Mouse (Mus musculus) heart, embryonic 11.5 days (tissue): Measurements from ENCODE around the gene Krtap27-1. TPM values are rescaled to one million over a fixed set of nuclear protein-coding genes. Genes with fewer than 3 reads are reported as not detected.

Experiments used
- ATAC-seq: fragments of 200-750 bp; cut with Nextera tagmentation; replicated peaks from 2 replicates; pipeline ENCODE4 v1.8.0; 2017; ENCODE audit warnings: moderate library complexity; ENCODE audit not compliant: insufficient number of reproducible peaks, low FRiP score, low TSS enrichment
- H3K27ac ChIP-seq: fragments of 300-500 bp; sonication (generic); 2 replicates; pipeline ENCODE4 v1.5.1; 2014; ENCODE audit warnings: mild to moderate bottlenecking, low read depth, low read length
- H3K27me3 ChIP-seq: fragments of 300-500 bp; sonication (generic); 2 replicates; pipeline ENCODE4 v1.6.1; 2014; ENCODE audit warnings: mild to moderate bottlenecking, low read length, mixed read lengths; ENCODE audit not compliant: control insufficient read depth, insufficient read depth
- H3K36me3 ChIP-seq: fragments of 300-500 bp; sonication (generic); 2 replicates; pipeline ENCODE4 v1.6.1; 2014; ENCODE audit warnings: mild to moderate bottlenecking, low read length, moderate library complexity, mixed read lengths; ENCODE audit not compliant: control insufficient read depth, insufficient read depth
- H3K4me1 ChIP-seq: fragments of 300-500 bp; sonication (generic); 2 replicates; pipeline ENCODE4 v1.6.1; 2014; ENCODE audit warnings: low read length; ENCODE audit not compliant: control insufficient read depth, insufficient read depth
- H3K4me2 ChIP-seq: fragments of 300-500 bp; sonication (generic); 2 replicates; pipeline ENCODE4 v1.6.1; 2014; ENCODE audit warnings: mild to moderate bottlenecking, moderate library complexity
- H3K4me3 ChIP-seq: fragments of 300-500 bp; sonication (generic); 2 replicates; pipeline ENCODE4 v1.5.1; 2014; ENCODE audit warnings: low read depth, low read length
- H3K9ac ChIP-seq: fragments of 300-500 bp; sonication (generic); 2 replicates; pipeline ENCODE4 v1.6.1; 2014; ENCODE audit warnings: mild to moderate bottlenecking, low read depth, low read length, moderate library complexity
- H3K9me3 ChIP-seq: fragments of 300-500 bp; sonication (generic); replicated peaks from 2 replicates; pipeline ENCODE4 v1.6.1; 2016; ENCODE audit warnings: low read length; ENCODE audit not compliant: control insufficient read depth
- whole genome bisulfite sequencing: fragments of 180-500 bp; shearing (Covaris S2); extraction: QIAGEN DNeasy Blood & Tissue Kit; methylation state at CpG from one replicate; pipeline ENCODE4 v1.1.7; 2014; ENCODE audit not compliant: insufficient replicate concordance; 5-methylcytosine and 5-hydroxymethylcytosine counted together
- polyA plus RNA-seq: library from polyadenylated mRNA; unstranded; fragments of >200 nt; fragmentation: Nextera tagmentation; extraction: Ambion mirVana; gene quantifications from 2 replicates; pipeline ENCODE4 v1.2.1, GENCODE M21; 2014

Gene Krtap27-1
- polyA plus RNA-seq = not detected in 2 replicates

DNA sequence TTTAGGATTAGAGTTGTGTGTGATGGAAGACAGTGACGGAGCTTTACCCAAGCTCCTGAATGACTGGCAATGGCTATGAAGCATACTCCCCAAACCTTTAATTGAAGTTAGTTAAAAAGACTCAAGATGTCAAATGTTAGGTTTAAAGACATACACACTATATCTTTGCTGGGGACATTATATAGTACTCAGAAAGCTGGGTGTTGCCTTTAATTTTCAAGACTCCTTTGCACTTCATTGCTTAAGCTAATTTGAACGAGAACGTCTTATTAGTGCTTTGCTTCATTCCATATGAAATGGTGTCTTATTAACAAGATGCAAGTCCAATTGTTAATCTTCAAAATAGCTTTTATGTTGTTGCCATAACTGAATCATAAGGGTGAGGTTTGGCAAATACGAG is at the start of gene Krtap27-1:
Gene Krtap27-1 (minus strand): TSS at position 101 of the 400 bp plus-strand sequence.
- H3K36me3 ChIP-seq = no peaks in the 10 kb centered on the region
- ATAC-seq = no peak
- no peaks in the 10 kb centered on the region for H3K27me3 ChIP-seq
- no peak within 1 kb of the TSS for H3K4me3 ChIP-seq
- no peak within 1 kb of the TSS for H3K4me2 ChIP-seq
- H3K9me3 ChIP-seq = no peaks in the 10 kb centered on the region
- H3K9ac ChIP-seq = no peak within 1 kb of the TSS
- 83% methylated on average over 4 of the region's 4 CpGs for WGBS
- no peak within 1 kb of the TSS for H3K27ac ChIP-seq
- no peaks in the 10 kb centered on the region for H3K4me1 ChIP-seq

DNA sequence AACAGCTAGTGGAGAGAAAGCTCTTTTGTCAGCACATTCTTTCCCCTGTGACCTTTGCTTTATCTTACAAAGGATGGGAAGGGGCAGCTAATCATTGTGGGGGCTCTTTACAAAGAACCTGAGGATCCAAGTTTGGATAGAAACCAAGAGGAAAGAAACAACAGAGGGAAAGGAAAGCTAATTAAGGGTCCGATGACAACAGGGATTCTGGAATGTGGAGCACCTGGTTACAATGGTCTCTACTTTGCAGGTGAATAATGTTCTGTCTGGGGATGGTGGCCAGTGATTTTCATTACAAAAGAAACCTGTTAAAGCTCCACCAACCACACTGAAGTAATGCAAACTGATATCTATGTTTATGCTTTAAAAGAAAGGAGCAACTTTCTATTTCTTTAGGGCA is 48.6 kb upstream of the Krtap27-1 start:
- H3K9ac ChIP-seq = no peak overlapping the region
- 36% methylated on average over 1 of the region's 1 CpGs for WGBS
- H3K9me3 ChIP-seq = no peaks in the 10 kb centered on the region

DNA sequence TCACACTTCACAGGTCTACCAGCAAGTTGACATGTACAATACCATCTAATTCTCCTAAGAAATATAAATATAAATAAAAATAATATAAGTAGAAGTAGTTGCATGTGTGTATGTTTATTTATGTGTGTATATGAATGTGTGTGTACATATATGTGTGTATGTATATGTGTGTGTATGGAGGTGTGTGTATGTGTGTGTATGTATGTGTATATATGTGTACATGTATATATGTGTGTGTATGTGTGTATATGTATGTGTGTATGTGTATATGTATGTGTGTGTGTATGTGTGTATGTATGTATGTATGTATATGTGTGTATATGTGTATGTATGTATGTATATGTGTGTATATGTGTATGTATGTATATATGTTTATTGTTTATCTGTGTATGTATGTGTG is 45.1 kb upstream of the Krtap27-1 start:
- no peak overlapping the region for H3K9ac ChIP-seq
- no peak for ATAC-seq
- no peaks in the 10 kb centered on the region for H3K9me3 ChIP-seq
- no peaks in the 10 kb centered on the region for H3K4me1 ChIP-seq
- H3K4me2 ChIP-seq = no peak overlapping the region
- H3K36me3 ChIP-seq = no peaks in the 10 kb centered on the region
- no peak overlapping the region for H3K27ac ChIP-seq
- no peaks in the 10 kb centered on the region for H3K27me3 ChIP-seq
- H3K4me3 ChIP-seq = no peak overlapping the region

More for the DNA sequence above, 48.6 kb upstream of the Krtap27-1 start:
- Histone ChIP-seq H3K4me2 (no peak overlapping the region), H3K4me3 (no peak overlapping the region), H3K27ac (no peak overlapping the region), H3K36me3 (no peaks in the 10 kb centered on the region), H3K27me3 (no peaks in the 10 kb centered on the region), H3K4me1 (no peaks in the 10 kb centered on the region)
- no peak for ATAC-seq

DNA sequence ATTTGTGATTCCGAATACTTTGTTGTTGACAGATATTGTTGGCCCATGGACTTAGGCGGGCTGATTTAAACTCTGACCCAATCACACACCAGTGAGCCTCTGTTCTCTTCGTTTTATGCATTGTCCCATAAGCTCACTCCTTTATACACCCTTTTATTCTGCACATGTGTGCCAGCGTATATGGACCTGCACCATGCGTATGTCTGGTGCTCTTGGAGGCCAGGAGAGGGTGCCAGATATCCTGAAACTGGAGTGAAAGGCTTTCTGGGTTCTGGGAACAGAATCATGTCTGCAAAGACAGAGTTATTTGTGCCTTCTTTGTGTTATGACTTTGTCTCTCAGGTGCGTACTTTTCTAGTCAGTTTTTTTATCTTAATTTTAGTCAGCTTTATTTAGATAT is 39.8 kb upstream of the Krtap27-1 start:
- H3K4me2 ChIP-seq = no peak overlapping the region
- no peaks in the 10 kb centered on the region for H3K9me3 ChIP-seq
- no peaks in the 10 kb centered on the region for H3K36me3 ChIP-seq
- H3K27ac ChIP-seq = no peak overlapping the region
- no peak for ATAC-seq
- no peaks in the 10 kb centered on the region for H3K4me1 ChIP-seq
- H3K4me3 ChIP-seq = no peak overlapping the region
- 72% methylated on average over 6 of the region's 6 CpGs for WGBS
- H3K9ac ChIP-seq = no peak overlapping the region
- no peaks in the 10 kb centered on the region for H3K27me3 ChIP-seq

DNA sequence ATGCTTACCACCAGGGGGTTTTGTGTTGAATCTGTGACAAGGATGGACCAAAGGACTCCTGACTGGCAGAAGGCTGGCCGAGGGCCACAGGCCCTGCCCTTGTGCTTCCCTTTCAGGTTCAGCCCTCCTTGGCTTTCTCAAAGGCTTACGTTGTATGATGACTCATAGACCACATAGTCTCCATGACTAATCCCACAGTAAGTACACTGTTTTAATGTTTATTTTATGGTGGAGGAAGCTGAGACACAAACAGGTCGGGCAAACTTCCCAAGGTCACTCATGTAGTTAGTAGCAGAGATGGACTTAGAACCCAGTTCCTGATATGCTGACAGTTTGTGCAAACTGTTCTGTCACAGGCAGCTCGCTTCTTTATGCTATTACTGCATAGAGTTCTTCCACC is 39.3 kb upstream of the Krtap27-1 start:
- Histone ChIP-seq H3K4me2 (no peak overlapping the region), H3K27ac (no peak overlapping the region), H3K4me3 (no peak overlapping the region), H3K36me3 (no peaks in the 10 kb centered on the region), H3K9me3 (no peaks in the 10 kb centered on the region), H3K9ac (no peak overlapping the region), H3K27me3 (no peaks in the 10 kb centered on the region), H3K4me1 (no peaks in the 10 kb centered on the region)
- 73% methylated on average over 4 of the region's 4 CpGs for WGBS
- no peak for ATAC-seq

DNA sequence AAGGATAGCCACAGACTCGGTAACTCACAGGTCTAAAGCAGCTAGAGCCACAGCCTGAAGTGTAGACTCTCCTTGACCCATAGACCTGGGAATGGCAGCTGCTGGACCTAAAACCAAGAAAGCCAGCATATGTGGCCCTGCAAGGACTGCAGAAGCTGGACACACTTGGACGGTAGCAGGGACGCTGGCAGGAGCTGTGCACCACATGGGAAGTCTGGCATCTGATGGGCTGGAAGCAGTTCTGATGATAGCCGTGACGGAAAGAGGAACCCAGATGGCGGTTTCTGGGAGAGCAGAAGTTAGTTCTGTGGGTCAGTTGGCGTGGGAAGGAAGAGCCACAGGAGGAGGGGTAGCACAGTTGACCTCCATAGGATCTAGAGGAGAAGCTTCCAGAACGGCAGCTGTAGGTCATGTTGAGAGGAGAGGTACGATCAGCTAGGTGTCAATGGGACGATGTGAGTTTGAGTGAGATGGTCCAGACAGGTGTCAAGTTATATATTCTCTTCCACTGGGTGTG is 36.1 kb upstream of the Krtap27-1 start, which contains the start of gene 2310061N02Rik:
Gene 2310061N02Rik (minus strand): TSS at position 467 of the 517 bp plus-strand sequence.
- no peaks in the 10 kb centered on the region for H3K27me3 ChIP-seq
- ATAC-seq = no peak
- H3K9ac ChIP-seq = no peak within 1 kb of the TSS
- no peak within 1 kb of the TSS for H3K4me3 ChIP-seq
- no peaks in the 10 kb centered on the region for H3K36me3 ChIP-seq
- no peak within 1 kb of the TSS for H3K4me2 ChIP-seq
- WGBS = 83% methylated on average over 10 of the region's 10 CpGs
- H3K9me3 ChIP-seq = no peaks in the 10 kb centered on the region
- H3K4me1 ChIP-seq = no peaks in the 10 kb centered on the region
- no peak within 1 kb of the TSS for H3K27ac ChIP-seq

DNA sequence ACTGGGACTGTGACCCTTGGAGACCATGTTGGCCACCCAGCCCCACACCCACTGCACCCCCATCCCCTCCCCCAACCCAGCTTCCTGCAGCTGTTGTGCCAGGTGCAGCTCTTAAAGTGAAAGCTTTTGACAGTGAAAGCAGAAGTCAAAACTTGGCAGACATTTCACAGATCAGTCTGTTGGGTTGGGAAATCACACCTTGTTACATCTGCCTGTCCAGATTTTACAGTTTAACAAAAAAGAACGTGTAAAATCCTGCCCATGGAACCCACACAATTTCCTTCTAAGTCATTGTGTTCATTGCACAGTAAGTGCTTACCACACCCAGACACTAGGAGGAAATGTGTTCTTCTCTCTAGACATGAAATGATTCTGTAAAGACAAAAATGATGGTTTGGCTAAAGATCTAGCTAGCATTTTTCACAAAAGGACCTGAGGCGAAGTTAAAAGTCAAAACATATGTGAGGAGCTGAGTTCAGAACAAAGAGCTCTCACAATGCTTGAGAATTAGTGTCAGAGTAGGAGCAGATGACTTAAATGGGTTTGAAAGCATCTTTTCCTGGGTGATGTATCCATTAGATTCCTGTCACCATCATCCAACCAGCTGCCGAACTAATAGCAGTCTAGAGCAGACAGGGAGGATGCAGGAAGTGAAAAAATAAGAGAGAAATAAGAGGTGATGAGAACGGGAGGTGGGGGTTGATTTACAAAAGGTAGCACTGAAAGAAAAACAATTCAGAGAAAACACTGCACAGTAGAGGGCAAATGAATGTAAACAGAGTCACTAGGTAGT is 29.8 kb upstream of the Krtap27-1 start:
- Histone ChIP-seq H3K4me3 (no peak overlapping the region), H3K4me1 (no peaks in the 10 kb centered on the region), H3K9ac (no peak overlapping the region), H3K4me2 (no peak overlapping the region), H3K27me3 (no peaks in the 10 kb centered on the region), H3K36me3 (no peaks in the 10 kb centered on the region), H3K9me3 (no peaks in the 10 kb centered on the region), H3K27ac (no peak overlapping the region)
- no peak for ATAC-seq
- WGBS = 54% methylated on average over 4 of the region's 4 CpGs

DNA sequence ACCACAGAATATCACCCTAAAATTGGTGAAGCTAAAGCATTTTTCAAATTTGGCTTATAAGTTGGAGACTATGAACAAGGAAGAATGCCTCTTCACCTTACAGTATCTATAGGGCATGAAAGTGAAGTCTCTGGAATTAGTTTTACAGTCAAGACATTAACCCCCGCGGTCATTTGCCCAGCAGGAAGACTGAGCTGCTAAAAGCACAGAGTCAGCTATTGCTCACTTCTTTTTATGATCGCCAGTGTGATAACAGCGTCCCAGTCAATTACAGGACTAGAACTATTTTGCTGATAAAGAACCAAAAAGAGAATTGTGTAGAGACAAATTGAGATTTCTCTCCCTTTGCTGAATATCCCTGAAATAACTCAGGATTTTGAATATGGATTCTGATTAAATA is 24.8 kb upstream of the Krtap27-1 start:
- H3K4me1 ChIP-seq = no peaks in the 10 kb centered on the region
- no peak overlapping the region for H3K9ac ChIP-seq
- 64% methylated on average over 4 of the region's 4 CpGs for WGBS
- no peaks in the 10 kb centered on the region for H3K9me3 ChIP-seq
- H3K36me3 ChIP-seq = no peaks in the 10 kb centered on the region
- no peaks in the 10 kb centered on the region for H3K27me3 ChIP-seq
- H3K27ac ChIP-seq = no peak overlapping the region
- H3K4me2 ChIP-seq = no peak overlapping the region
- ATAC-seq = no peak
- H3K4me3 ChIP-seq = no peak overlapping the region

DNA sequence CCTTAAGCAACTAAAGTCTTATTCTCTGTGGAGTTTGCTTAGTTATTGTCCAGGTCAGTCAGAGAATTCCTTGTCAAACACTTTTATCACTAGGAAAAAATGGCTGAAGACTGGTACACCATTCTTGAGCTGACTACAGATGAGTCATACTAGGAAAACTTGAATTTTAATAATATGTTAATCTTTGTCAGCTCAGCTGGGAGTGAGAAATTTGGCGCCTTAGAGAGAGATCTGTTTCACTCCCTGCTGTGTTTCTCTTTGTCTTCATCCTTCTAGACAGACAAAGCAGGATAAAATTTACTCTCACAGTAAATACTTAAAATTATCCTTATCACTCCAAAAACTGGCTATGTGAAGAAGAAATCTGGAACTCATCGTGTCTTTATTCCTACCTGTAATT is 9.8 kb upstream of the Krtap27-1 start:
- ATAC-seq = no peak
- no peak overlapping the region for H3K4me2 ChIP-seq
- WGBS = 52% methylated on average over 2 of the region's 2 CpGs
- no peaks in the 10 kb centered on the region for H3K36me3 ChIP-seq
- H3K4me3 ChIP-seq = no peak overlapping the region
- no peaks in the 10 kb centered on the region for H3K4me1 ChIP-seq
- no peaks in the 10 kb centered on the region for H3K9me3 ChIP-seq
- no peaks in the 10 kb centered on the region for H3K27me3 ChIP-seq
- no peak overlapping the region for H3K9ac ChIP-seq
- H3K27ac ChIP-seq = no peak overlapping the region
